Mouse (Mus musculus) limb, embryonic 14.5 days (tissue): ENCODE data around the gene Trip6. TPM values are rescaled to one million over a fixed set of nuclear protein-coding genes. Genes with fewer than 3 reads are reported as not detected.

Experiments
- ATAC-seq: fragments of 200-750 bp; cut with Nextera tagmentation; 2 replicates; pipeline ENCODE4 v1.8.0; 2017; ENCODE audit warnings: low read depth, moderate number of reproducible peaks, moderate TSS enrichment; ENCODE audit not compliant: low FRiP score
- DNase-seq: peaks from one replicate; pipeline ENCODE4 v3.0.0-alpha.2; 2015; ENCODE audit warnings: low spot score
- H3K27ac ChIP-seq: fragments of 300-500 bp; sonication (generic); replicated peaks from 2 replicates; pipeline ENCODE4 v1.5.1; 2014; ENCODE audit warnings: low read depth, mild to moderate bottlenecking, low read length, moderate library complexity, mixed read lengths
- H3K27me3 ChIP-seq: fragments of 300-500 bp; sonication (generic); 2 replicates; pipeline ENCODE4 v1.6.1; 2014; ENCODE audit warnings: low read length, mixed read lengths; ENCODE audit not compliant: control insufficient read depth, insufficient read depth
- H3K36me3 ChIP-seq: fragments of 300-500 bp; sonication (generic); 2 replicates; pipeline ENCODE4 v1.6.1; 2014; ENCODE audit warnings: mild to moderate bottlenecking, low read length, moderate library complexity, mixed read lengths; ENCODE audit not compliant: control insufficient read depth, insufficient read depth
- H3K4me1 ChIP-seq: fragments of 300-500 bp; sonication (generic); 2 replicates; pipeline ENCODE4 v1.6.1; 2014; ENCODE audit warnings: antibody characterized with exemption, low read length, mixed read lengths; ENCODE audit not compliant: control insufficient read depth, insufficient read depth
- H3K4me2 ChIP-seq: fragments of 300-500 bp; sonication (generic); replicated peaks from 2 replicates; pipeline ENCODE4 v1.6.1; 2014; ENCODE audit warnings: low read depth, mild to moderate bottlenecking, low read length, moderate library complexity; ENCODE audit not compliant: severe bottlenecking
- H3K4me3 ChIP-seq: fragments of 300-500 bp; sonication (generic); replicated peaks from 2 replicates; pipeline ENCODE4 v1.5.1; 2014; ENCODE audit warnings: low read length
- H3K9ac ChIP-seq: fragments of 300-500 bp; sonication (generic); 2 replicates; pipeline ENCODE4 v1.6.1; 2014; ENCODE audit warnings: mild to moderate bottlenecking, low read depth, low read length, moderate library complexity; ENCODE audit not compliant: severe bottlenecking
- H3K9me3 ChIP-seq: fragments of 300-500 bp; sonication (generic); 2 replicates; pipeline ENCODE4 v1.6.1; 2016; ENCODE audit warnings: low read length; ENCODE audit not compliant: control insufficient read depth
- POLR2A ChIP-seq: fragments of 200-500 bp; IDR thresholded peaks from 2 replicates; pipeline ENCODE4 v1.8.0; 2012; ENCODE audit warnings: inconsistent platforms, mild to moderate bottlenecking, moderate library complexity, borderline replicate concordance; ENCODE audit not compliant: insufficient read depth, insufficient read length; ENCODE audit errors: extremely low read depth
- WGBS: fragments of 180-500 bp; shearing (Covaris S2); extraction: QIAGEN DNeasy Blood & Tissue Kit; methylation state at CpG from one replicate; pipeline ENCODE4 v1.1.7; 2014; 5-methylcytosine and 5-hydroxymethylcytosine counted together
- polyA plus RNA-seq, 2 experiments: library from polyadenylated mRNA; depleted of rRNA in 1 of 2; stranded (reverse) in 1 of 2; unstranded in 1 of 2; fragments of >200 nt; fragmentation: Nextera tagmentation in 1 of 2; extraction: Ambion mirVana in 1 of 2; gene quantifications; 2 replicates each; pipeline versions ENCODE4 v1.2.1 to v1.2.3; 2012 to 2014

The Trip6 gene
- polyA plus RNA-seq, 2 experiments, result 91.0 to 131 TPM

DNA sequence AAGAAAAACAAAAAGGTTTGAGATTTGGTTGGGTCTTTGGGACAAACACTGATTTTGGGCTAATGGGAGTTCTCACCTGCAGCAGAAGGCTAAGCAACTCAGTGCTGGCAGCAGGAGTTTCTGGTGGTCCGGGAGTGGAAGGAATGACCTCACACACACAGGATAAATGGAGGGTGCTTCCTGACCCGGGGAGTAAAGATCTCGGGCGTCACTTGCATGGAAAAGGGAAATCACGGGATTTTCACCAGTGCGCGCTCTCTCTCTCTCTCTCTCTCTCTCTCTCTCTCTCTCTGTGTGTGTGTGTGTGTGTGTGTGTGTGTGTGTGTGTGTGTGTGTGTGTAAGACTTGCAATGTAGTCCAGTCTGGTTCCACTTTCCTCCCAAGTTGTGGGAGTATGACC, 33.7 kb upstream of the Trip6 start:
- Histone ChIP-seq H3K4me3 (no peak overlapping the region), H3K27ac (no peak overlapping the region), H3K9ac (no peak overlapping the region), H3K4me2 (peak overlapping the region; percentile 91), H3K27me3 (no peaks in the 10 kb centered on the region), H3K4me1 (peaks cover 27% of the 10 kb centered on the region), H3K9me3 (no peaks in the 10 kb centered on the region), H3K36me3 (no peaks in the 10 kb centered on the region)
- ATAC-seq (no peak), DNase-seq (no peak)
- no peak for TF ChIP-seq POLR2A
- WGBS, result 11% methylated on average over 7 of the region's 7 CpGs

DNA sequence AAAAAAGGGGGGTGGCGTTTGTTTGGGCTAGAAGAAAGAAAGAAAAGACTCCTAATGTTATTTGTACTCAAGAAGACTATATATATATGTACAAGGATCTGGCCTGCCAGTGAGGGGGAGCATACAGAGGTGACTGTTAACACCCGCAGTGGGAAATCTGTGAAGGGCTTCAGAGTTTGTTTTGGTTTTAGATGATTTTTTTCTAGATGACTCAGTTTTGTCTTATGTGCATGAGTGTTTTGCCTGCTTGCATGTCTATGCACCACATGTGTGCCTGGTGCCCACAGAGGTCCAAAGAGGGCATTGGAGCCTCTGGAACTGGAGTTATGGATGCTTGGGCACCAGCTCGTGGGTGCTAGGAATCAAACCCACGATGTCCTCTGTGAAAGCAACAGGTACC, 32.8 kb upstream of the Trip6 start:
- 76% methylated on average over 4 of the region's 4 CpGs for WGBS
- no peak for DNase-seq
- TF ChIP-seq POLR2A, result no peak
- Histone ChIP-seq H3K27me3 (no peaks in the 10 kb centered on the region), H3K9ac (no peak overlapping the region), H3K36me3 (no peaks in the 10 kb centered on the region), H3K4me1 (peaks cover 21% of the 10 kb centered on the region), H3K4me3 (no peak overlapping the region), H3K27ac (no peak overlapping the region), H3K4me2 (no peak overlapping the region), H3K9me3 (no peaks in the 10 kb centered on the region)
- no peak for ATAC-seq

- no peak for ATAC-seq
- Histone ChIP-seq H3K36me3 (no peaks in the 10 kb centered on the region), H3K27me3 (no peaks in the 10 kb centered on the region), H3K27ac (no peak overlapping the region), H3K4me1 (peaks cover 21% of the 10 kb centered on the region), H3K9me3 (no peaks in the 10 kb centered on the region), H3K4me3 (no peak overlapping the region), H3K9ac (no peak overlapping the region), H3K4me2 (no peak overlapping the region)
- DNase-seq, result no peak
- 74% methylated on average over 1 of the region's 1 CpGs for WGBS
- TF ChIP-seq POLR2A, result no peak
Observed at GRCm38 (mm10) chr5:137346388-137346787, 32.2 kb upstream of the Trip6 start.

DNA sequence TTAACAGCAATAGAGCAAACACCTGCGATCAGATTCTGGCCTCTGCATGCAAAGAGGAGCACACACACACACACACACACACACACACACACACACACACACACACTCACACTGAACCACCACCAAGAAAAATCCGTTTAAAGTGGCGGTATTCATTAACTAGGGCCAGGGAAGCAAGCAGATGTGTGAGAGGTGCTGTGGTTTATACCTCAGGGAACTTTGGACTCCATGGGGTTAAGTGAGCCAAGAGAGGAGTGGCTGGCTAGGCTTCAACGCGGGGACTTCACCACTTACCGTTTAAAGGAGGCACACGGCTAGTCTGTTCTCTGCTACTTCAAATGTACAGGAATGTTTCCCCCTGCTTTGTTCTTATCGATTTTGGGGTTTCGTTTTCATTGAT, 31.6 kb upstream of the Trip6 start:
- no peaks in the 10 kb centered on the region for H3K36me3 ChIP-seq
- no peaks in the 10 kb centered on the region for H3K9me3 ChIP-seq
- no peak for TF ChIP-seq POLR2A
- WGBS, result 11% methylated on average over 9 of the region's 9 CpGs
- H3K4me2 ChIP-seq, result 0 out of 2 replicates have a peak overlapping the region, but pooled peaks have one; percentile 13
- H3K27ac ChIP-seq, result no peak overlapping the region
- peak; percentile 23 for DNase-seq
- ATAC-seq, result no peak
- no peaks in the 10 kb centered on the region for H3K27me3 ChIP-seq
- H3K9ac ChIP-seq, result peak overlapping the region; percentile 12; the same call in 1 of the 2 replicates
- H3K4me3 ChIP-seq, result no peak overlapping the region
- peaks cover 21% of the 10 kb centered on the region for H3K4me1 ChIP-seq

- Histone ChIP-seq H3K27ac (no peak overlapping the region), H3K4me2 (no peak overlapping the region), H3K4me3 (no peak overlapping the region), H3K36me3 (no peaks in the 10 kb centered on the region), H3K27me3 (no peaks in the 10 kb centered on the region), H3K9me3 (no peaks in the 10 kb centered on the region), H3K4me1 (peaks cover 23% of the 10 kb centered on the region), H3K9ac (no peak overlapping the region)
- ATAC-seq (no peak), DNase-seq (no peak)
- TF ChIP-seq POLR2A, result no peak
Observed at GRCm38 (mm10) chr5:137343869-137344268, 29.7 kb upstream of the Trip6 start.

DNA sequence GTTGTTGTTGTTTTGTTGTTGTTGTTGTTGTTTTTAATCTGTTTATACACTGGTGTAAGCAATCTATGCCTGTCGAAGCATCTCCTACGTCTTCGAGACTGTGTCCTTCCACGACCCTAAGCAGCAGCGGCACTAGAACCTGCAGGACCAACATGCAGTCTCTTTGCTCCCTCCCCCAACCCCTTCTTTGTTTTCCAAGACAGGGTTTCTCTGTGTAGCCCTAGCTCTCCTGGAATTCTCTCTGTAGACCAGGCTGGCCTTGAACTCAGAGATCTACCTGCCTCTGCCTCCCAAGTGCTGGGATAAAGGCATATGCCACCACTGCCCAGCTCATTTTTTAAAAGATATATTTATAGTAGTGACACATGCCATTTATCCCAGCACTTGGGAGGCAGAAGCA, 29.2 kb upstream of the Trip6 start:
- Histone ChIP-seq H3K4me1 (peaks cover 22% of the 10 kb centered on the region), H3K9me3 (no peaks in the 10 kb centered on the region), H3K4me2 (no peak overlapping the region), H3K27ac (no peak overlapping the region), H3K27me3 (no peaks in the 10 kb centered on the region), H3K36me3 (no peaks in the 10 kb centered on the region), H3K4me3 (no peak overlapping the region), H3K9ac (no peak overlapping the region)
- TF ChIP-seq POLR2A, result no peak
- DNase-seq (no peak), ATAC-seq (no peak)
- 91% methylated on average over 5 of the region's 5 CpGs for whole genome bisulfite sequencing
